Mouse (Mus musculus): Measurements from ENCODE around the gene Cggbp1.

DNA sequence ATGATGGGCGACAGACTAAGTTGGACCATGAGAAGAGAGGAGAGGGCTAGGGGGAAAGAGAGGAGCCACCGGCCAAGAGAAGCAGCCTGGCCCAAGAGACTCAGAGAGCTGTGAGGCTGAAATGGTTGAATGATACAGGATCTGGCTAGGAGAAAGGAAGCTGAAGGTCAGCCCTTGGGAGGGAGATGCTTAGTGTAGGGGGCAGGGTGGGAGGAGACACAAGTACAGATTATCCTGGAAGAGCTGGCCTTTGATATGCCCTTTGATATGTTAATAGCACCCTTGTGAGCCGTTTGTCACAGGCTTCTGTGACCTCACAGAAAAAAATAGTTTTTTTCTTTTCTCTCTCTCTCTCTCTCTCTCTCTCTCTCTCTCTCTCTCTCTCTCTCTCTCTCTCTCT is 33.3 kb downstream of the Cggbp1 start:
- TF ChIP-seq CTCF (IDR thresholded peaks at IDR 0.05; ENCODE audit: insufficient read depth, low read length) (no peak), POLR2A (IDR thresholded peaks at IDR 0.05; ENCODE audit: borderline replicate concordance, extremely low read depth, low read depth, low read length) (no peak)

All from lung, adult 2 months (tissue).